Comparison of ENCODE assay signal across 14 mouse cellular contexts in the genomic region with DNA sequence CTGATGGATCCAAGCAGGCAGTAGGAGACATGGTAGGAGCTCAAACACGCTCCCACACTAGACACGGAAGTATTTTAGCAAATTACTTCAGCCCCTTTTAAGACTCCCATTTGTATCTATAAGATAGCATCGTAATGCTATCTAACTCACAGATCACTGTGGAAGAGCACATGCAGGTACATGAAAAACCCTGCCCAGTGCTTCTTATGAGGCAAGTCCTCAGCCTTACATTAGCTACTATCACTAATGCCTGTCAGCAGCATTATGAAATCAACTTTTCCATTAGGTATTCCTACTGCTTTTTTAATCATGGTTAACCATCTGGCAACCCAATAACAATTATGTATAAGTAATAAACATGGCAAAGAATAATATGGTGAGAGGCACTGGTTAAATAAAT.
"Had no signal": no experiment of that assay in that cellular context is flagged by ENCODE, and none has a peak within 500 bp of the region (broad histone marks: within the 10 kb centered on the region; RNA-seq: fewer than 3 reads in every experiment).

No protein-coding gene starts in this region.

- H3K27me3 ChIP-seq: midbrain, embryonic 13.5 days; midbrain, embryonic 15.5 days; neural tube, embryonic 12.5 days; stomach, embryonic 15.5 days had no signal

- DNase-seq: lung, adult 18-20 months; lung, embryonic 14.5 days; lung, postnatal 10 days; lung, postnatal 4 days; right cerebral cortex, postnatal 14 days; thymus, adult 2 months; thymus, postnatal 25 days; thymus, postnatal 4 days had no signal

- H3K9ac ChIP-seq: lung, embryonic 14.5 days; midbrain, embryonic 13.5 days; midbrain, embryonic 15.5 days; neural tube, embryonic 12.5 days; stomach, embryonic 15.5 days had no signal

- H3K4me3 ChIP-seq: midbrain, embryonic 13.5 days; midbrain, embryonic 15.5 days; neural tube, embryonic 12.5 days; stomach, embryonic 15.5 days had no signal

- ATAC-seq: midbrain, embryonic 13.5 days; midbrain, embryonic 15.5 days had no signal

- H3K4me2 ChIP-seq: lung, embryonic 14.5 days; midbrain, embryonic 11.5 days; midbrain, embryonic 13.5 days; midbrain, embryonic 15.5 days; neural tube, embryonic 12.5 days; stomach, embryonic 15.5 days had no signal

- H3K27ac ChIP-seq: midbrain, embryonic 13.5 days; midbrain, embryonic 15.5 days; neural tube, embryonic 12.5 days; stomach, embryonic 15.5 days; stomach, postnatal 0 days had no signal

- H3K9me3 ChIP-seq: midbrain, embryonic 13.5 days; midbrain, embryonic 15.5 days; neural tube, embryonic 12.5 days; stomach, embryonic 15.5 days had no signal

- H3K4me1 ChIP-seq: neural tube, embryonic 12.5 days; stomach, embryonic 15.5 days had no signal

- H3K36me3 ChIP-seq: midbrain, embryonic 13.5 days; midbrain, embryonic 15.5 days; neural tube, embryonic 12.5 days; stomach, embryonic 15.5 days had no signal
